Mouse (Mus musculus) cerebellum, adult 9-10 months (tissue): ENCODE data around the gene Tfec.

Experiments used
- DNase-seq: peaks from one replicate; pipeline ENCODE4 v3.0.0; 2022

The Tfec gene

DNA sequence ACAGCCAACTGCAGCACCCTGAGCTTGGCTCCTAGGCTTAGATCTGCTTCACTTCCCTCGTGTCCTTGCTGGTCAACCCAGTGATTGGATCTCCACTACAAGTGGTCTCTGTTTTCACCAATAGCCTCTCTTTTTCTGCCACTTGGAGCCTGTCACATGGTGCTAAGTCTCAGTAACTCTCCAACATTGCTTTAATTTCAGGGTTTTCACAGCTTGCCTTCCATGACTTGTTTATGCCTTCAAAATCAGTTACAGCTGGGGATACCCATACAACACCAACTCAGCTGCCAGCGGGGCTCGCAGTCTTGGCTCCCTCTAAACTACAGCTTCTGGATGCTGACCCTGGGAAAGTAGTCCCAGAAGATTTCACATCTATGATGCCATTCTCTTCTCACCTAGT lies 113.1 kb downstream of the Tfec start:
- DNase-seq = no peak
